Mouse (Mus musculus) small intestine, adult 2 months (tissue): ENCODE measurements around the gene Mast4. TPM values are rescaled to one million over a fixed set of nuclear protein-coding genes. Genes with fewer than 3 reads are reported as not detected.

Experiments used
- H3K27ac ChIP-seq: fragments of 200-500 bp; 2 replicates; pipeline ENCODE4 v1.5.1; 2012; ENCODE audit warnings: low read depth, low read length, control low read depth, inconsistent platforms; ENCODE audit not compliant: insufficient read depth
- H3K27me3 ChIP-seq: fragments of 200-500 bp; 2 replicates; pipeline ENCODE4 v1.6.1; 2012; ENCODE audit warnings: mild to moderate bottlenecking, moderate library complexity, low read length, inconsistent platforms; ENCODE audit not compliant: control insufficient read depth, insufficient read depth
- H3K36me3 ChIP-seq: fragments of 200-500 bp; 2 replicates; pipeline ENCODE4 v1.6.1; 2012; ENCODE audit warnings: mild to moderate bottlenecking, low read length, control low read depth, inconsistent platforms; ENCODE audit not compliant: control insufficient read depth, insufficient read depth
- H3K4me1 ChIP-seq: fragments of 200-500 bp; 2 replicates; pipeline ENCODE4 v1.6.1; 2012; ENCODE audit warnings: low read length, inconsistent platforms, mixed read lengths; ENCODE audit not compliant: control insufficient read depth, insufficient read depth, insufficient read length
- H3K4me3 ChIP-seq: fragments of 200-500 bp; 2 replicates; pipeline ENCODE4 v1.5.1; 2012; ENCODE audit warnings: low read depth, mild to moderate bottlenecking, control low read depth, inconsistent platforms, low read length, moderate library complexity
- CTCF ChIP-seq: fragments of 200-500 bp; IDR thresholded peaks from 2 replicates; pipeline ENCODE4 v1.5.1; 2012; ENCODE audit warnings: low read depth, mild to moderate bottlenecking, control low read depth, inconsistent platforms, low read length, moderate library complexity, mixed read lengths; ENCODE audit not compliant: insufficient replicate concordance, insufficient read length; ENCODE audit errors: extremely low read depth
- POLR2A ChIP-seq: fragments of 200-500 bp; IDR thresholded peaks from 2 replicates; pipeline ENCODE4 v1.6.1; 2012; ENCODE audit warnings: low read depth, mild to moderate bottlenecking, control low read depth, inconsistent platforms, low read length, moderate library complexity
- WGBS: fragments of 180-500 bp; shearing (Covaris S2); methylation state at CpG from one replicate; pipeline ENCODE4 v1.1.7; 2018; 5-methylcytosine and 5-hydroxymethylcytosine counted together
- polyA plus RNA-seq: library from polyadenylated mRNA; depleted of rRNA; stranded (reverse); fragments of >200 nt; gene quantifications from 2 replicates; pipeline ENCODE4 v1.2.3, GENCODE M21; 2012

Mast4 gene
- polyA plus RNA-seq, 1 experiment: 5.3 TPM

DNA sequence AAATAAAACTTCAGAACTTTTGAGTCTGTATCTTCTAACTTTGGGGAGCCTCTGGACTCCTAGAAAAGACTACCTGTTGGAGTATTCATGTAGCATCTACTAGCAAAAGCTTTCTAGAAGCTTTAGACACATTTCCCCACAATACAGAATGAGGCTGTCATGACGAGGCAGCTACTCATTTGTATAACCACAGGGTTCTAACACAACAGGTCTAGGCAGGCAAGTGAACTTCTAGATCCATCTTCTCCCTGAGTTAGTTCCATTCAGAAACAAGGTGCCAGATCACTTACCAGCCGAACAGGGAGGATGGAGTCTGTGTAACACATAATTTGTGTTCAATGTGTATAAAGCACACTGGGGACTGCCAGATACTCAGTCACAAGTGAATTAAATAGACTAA lies 608.4 kb downstream of the Mast4 start:
- H3K36me3 ChIP-seq: no peaks in the 10 kb centered on the region
- TF ChIP-seq POLR2A: no peak
- no peak for TF ChIP-seq CTCF
- no peak overlapping the region for H3K4me3 ChIP-seq
- H3K27me3 ChIP-seq: no peaks in the 10 kb centered on the region
- H3K4me1 ChIP-seq: no peaks in the 10 kb centered on the region
- no peak overlapping the region for H3K27ac ChIP-seq
- WGBS: 84% methylated on average over 2 of the region's 2 CpGs

DNA sequence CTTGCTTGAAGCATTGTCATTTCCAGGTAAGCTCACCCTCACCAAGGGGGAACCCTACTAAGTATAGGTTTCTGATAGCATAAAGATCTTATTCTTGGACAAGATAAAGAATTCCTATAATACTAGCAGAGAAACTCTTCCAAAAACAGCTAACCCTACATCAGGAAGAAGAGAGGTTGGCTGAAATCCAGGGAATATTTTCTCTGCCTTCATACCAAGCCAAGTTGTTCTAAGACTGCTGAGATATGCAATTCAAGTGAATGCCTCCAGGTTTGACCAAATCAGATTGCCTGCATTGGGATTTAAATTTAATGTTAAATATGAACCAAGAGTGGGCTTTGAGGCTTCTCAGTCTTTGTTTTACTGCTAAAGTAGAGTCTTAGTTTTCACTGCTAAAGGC lies 608.9 kb downstream of the Mast4 start:
- H3K27me3 ChIP-seq: no peaks in the 10 kb centered on the region
- no peaks in the 10 kb centered on the region for H3K4me1 ChIP-seq
- TF ChIP-seq CTCF: no peak
- no peaks in the 10 kb centered on the region for H3K36me3 ChIP-seq
- H3K27ac ChIP-seq: no peak overlapping the region
- no peak overlapping the region for H3K4me3 ChIP-seq

DNA sequence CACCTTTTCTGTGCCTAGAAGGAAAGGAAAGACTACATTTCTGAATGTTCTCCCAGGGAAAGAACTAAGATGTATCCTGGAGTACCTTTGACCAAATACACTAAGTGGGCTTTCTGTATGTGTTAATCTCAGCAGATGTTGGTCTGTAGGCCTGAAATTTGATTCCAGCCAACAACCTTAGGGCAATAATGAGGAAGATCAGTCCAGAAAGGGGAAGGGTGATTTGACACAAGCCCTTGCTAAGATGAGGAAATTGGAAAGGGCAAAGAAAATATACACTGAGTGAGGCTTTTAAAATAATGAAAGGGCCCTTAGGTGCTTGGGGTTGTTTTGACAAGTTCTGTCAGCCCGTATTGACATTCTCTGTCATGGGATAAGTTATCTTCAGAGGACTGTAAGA lies 617.3 kb downstream of the Mast4 start:
- H3K4me1 ChIP-seq: no peaks in the 10 kb centered on the region
- H3K27ac ChIP-seq: no peak overlapping the region
- 65% methylated on average over 1 of the region's 1 CpGs for WGBS
- no peak overlapping the region for H3K4me3 ChIP-seq
- TF ChIP-seq POLR2A: no peak
- TF ChIP-seq CTCF: no peak
- H3K36me3 ChIP-seq: no peaks in the 10 kb centered on the region
- no peaks in the 10 kb centered on the region for H3K27me3 ChIP-seq

DNA sequence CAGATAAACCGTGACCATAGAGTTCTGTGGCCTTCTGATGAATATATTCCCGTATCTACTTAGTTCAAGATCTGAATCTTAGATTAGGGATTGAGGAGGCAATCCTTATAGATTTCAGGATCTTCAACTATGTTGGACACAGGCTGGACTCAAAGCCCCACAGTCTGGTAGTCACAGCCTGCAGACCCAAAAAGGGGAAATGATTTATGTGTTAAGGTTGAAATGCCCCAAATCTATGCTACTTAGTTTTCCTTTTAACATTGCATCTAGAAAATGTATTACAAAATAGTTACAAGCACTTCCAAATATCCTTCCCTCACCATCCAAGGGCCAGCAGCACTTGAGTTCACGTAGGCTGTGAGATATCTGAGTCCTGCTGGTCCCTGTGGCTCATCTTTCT lies 633.6 kb downstream of the Mast4 start:
- H3K27ac ChIP-seq: no peak overlapping the region
- TF ChIP-seq CTCF (no peak), POLR2A (no peak)
- H3K4me3 ChIP-seq: no peak overlapping the region
- 78% methylated on average over 3 of the region's 3 CpGs for WGBS
- no peaks in the 10 kb centered on the region for H3K36me3 ChIP-seq
- no peaks in the 10 kb centered on the region for H3K27me3 ChIP-seq
- no peaks in the 10 kb centered on the region; the same call in 1 of the 2 replicates for H3K4me1 ChIP-seq

- no peak overlapping the region for H3K27ac ChIP-seq
- H3K27me3 ChIP-seq: no peaks in the 10 kb centered on the region
Measured at GRCm38 (mm10) chr13:102700176-102700575, 634.1 kb downstream of the Mast4 start.

DNA sequence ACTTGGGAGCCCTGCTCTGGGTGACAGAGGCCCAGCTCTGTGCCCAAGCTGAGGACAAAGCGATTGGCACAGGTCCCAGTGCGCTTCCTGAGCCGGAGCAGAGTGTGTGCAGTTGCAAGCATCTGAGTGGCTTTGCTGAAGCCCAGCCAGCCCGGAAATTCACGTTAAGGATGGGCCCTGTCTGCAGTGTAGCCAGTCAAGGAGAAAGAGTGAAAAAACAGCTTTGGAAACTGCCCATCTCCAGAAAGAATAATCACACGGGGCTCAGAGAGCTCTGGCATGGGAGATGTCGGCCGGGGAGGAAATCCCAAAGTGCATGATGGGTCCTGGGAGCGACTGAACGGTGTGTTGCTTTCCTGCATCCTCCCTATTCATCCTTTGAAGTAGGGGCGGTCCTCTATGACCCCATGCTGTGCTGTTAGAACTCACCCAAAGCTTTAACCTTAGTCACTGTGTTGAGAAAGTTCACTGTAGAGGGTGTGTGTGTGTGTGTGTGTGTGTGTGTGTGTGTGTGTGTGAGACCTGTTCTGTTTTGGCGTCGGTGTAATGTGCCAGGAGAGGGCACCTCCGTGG lies 635.5 kb downstream of the Mast4 start:
- Histone ChIP-seq H3K4me1 (no peaks in the 10 kb centered on the region; the same call in 1 of the 2 replicates), H3K27me3 (no peaks in the 10 kb centered on the region), H3K27ac (no peak overlapping the region), H3K4me3 (peak overlapping the region; percentile 8; the same call in 1 of the 2 replicates), H3K36me3 (no peaks in the 10 kb centered on the region)
- WGBS: 40% methylated on average over 14 of the region's 14 CpGs
- TF ChIP-seq CTCF: no peak
- no peak for TF ChIP-seq POLR2A

More at GRCm38 (mm10) chr13:102700176-102700575, 634.1 kb downstream of the Mast4 start:
- WGBS: 81% methylated on average over 5 of the region's 5 CpGs
- TF ChIP-seq CTCF (no peak), POLR2A (no peak)
- no peaks in the 10 kb centered on the region; the same call in 1 of the 2 replicates for H3K4me1 ChIP-seq
- no peaks in the 10 kb centered on the region for H3K36me3 ChIP-seq
- H3K4me3 ChIP-seq: no peak overlapping the region

DNA sequence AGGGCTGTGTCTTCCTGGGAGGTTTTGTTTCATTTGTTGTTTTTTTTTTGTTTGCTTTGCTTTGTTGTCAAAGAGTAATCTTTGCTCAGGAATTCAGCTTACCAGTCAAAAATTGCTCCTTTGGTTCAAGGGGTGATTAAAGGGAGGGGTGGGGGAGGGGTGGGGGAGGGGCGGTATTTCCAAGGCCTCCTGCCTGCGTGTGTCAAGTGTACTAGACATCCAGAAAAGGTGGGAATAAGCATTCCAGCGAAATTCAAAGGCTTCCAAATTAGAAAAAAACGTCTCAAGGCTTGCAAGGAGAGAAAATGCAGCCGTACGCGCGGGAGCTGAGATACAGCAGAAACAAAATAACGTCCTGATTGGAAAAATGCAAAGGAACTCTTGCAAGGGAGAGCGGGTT lies 636.0 kb downstream of the Mast4 start:
- WGBS: 50% methylated on average over 10 of the region's 10 CpGs
- Histone ChIP-seq H3K36me3 (no peaks in the 10 kb centered on the region), H3K4me3 (peak overlapping the region; percentile 8; the same call in 1 of the 2 replicates), H3K27me3 (no peaks in the 10 kb centered on the region), H3K4me1 (no peaks in the 10 kb centered on the region; the same call in 1 of the 2 replicates), H3K27ac (no peak overlapping the region)
- TF ChIP-seq CTCF (no peak), POLR2A (no peak)
